Mouse (Mus musculus): ENCODE data around the gene Lbhd2. TPM values are rescaled to one million over a fixed set of nuclear protein-coding genes. Genes with fewer than 3 reads are reported as not detected.

Lbhd2 gene
- polyA plus RNA-seq, 1 experiment: 0.72 TPM

DNA sequence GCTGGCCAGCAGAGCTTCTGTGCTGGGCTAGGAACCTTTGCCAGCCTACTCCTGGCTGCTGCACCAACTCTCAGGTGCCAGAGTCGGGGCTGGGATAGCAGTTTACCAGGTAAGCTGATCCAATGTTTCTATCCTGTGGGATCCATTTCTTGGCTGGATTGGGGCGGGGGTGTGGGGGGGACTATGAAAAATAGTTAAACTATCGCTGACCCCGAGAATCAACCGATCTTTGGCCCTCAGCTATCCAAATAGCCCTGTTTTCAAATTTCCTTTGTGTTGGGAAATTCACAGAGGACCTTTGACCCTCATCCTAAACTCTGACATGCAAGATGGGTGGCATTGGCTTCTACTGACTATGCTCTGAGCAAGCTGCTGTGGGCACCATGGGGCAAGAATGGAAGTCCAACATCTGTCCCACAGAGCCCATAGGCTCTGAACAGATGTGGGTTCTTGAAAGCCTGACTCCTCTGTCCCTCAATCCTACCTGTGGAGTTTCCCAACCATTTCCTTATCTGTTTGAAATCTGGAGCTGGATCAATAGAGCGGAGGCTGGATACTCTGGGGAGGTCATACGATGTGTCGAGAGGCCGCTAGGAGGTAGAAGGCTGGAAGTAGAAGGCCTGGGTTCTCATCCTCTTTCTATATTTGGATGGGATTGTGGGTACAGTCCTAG, 34.2 kb downstream of the Lbhd2 start:
- TF ChIP-seq POLR2A (IDR thresholded peaks at IDR 0.05; ENCODE audit: control insufficient read depth, low read depth, low read length) (no peak), CTCF (IDR thresholded peaks at IDR 0.05; ENCODE audit: control insufficient read depth, insufficient read depth, insufficient replicate concordance, low read depth, low read length) (no peak)
- Histone ChIP-seq H3K4me1 (ENCODE audit: control insufficient read depth, insufficient read depth, low read length) (peaks cover 4% of the 10 kb centered on the region; the same call in 1 of the 2 replicates), H3K4me3 (ENCODE audit: control insufficient read depth, low read depth, low read length) (peak overlapping the region; percentile 77), H3K27me3 (ENCODE audit: control insufficient read depth, insufficient read depth, low read length) (no peaks in the 10 kb centered on the region), H3K36me3 (ENCODE audit: control insufficient read depth, insufficient read depth, low read length) (no peaks in the 10 kb centered on the region), H3K27ac (ENCODE audit: control insufficient read depth, insufficient read depth, low read depth, low read length) (no peak overlapping the region)

DNA sequence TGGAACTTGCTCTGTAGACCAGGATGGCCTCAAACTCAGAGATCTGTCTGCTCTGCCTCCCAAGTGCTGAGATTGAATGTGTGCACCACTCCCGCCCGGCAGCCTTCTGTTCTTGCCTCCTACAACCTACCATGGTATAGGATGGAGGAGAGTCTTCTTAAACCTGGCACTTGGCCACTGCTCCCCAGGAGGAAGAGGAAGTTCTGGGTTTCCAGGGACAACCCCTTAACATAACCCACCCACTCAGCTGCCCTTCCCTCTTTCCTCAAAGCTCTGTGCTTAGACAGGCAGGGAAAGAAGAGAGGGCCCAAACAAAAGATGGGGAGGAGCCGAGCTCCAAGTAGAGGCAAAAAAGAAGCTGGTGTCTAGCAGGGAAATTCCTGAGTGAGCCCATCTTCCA, 34.9 kb downstream of the Lbhd2 start:
- no peaks in the 10 kb centered on the region for H3K36me3 ChIP-seq (ENCODE audit: control insufficient read depth, insufficient read depth, low read length)
- no peak for TF ChIP-seq POLR2A (IDR thresholded peaks at IDR 0.05; ENCODE audit: control insufficient read depth, low read depth, low read length)
- no peak for TF ChIP-seq CTCF (IDR thresholded peaks at IDR 0.05; ENCODE audit: control insufficient read depth, insufficient read depth, insufficient replicate concordance, low read depth, low read length)
- H3K4me3 ChIP-seq (ENCODE audit: control insufficient read depth, low read depth, low read length): peak overlapping the region; percentile 77
- H3K4me1 ChIP-seq (ENCODE audit: control insufficient read depth, insufficient read depth, low read length): peaks cover 4% of the 10 kb centered on the region; the same call in 1 of the 2 replicates
- H3K27ac ChIP-seq (ENCODE audit: control insufficient read depth, insufficient read depth, low read depth, low read length): peak overlapping the region; percentile 5; the same call in 1 of the 2 replicates
- H3K27me3 ChIP-seq (ENCODE audit: control insufficient read depth, insufficient read depth, low read length): no peaks in the 10 kb centered on the region

DNA sequence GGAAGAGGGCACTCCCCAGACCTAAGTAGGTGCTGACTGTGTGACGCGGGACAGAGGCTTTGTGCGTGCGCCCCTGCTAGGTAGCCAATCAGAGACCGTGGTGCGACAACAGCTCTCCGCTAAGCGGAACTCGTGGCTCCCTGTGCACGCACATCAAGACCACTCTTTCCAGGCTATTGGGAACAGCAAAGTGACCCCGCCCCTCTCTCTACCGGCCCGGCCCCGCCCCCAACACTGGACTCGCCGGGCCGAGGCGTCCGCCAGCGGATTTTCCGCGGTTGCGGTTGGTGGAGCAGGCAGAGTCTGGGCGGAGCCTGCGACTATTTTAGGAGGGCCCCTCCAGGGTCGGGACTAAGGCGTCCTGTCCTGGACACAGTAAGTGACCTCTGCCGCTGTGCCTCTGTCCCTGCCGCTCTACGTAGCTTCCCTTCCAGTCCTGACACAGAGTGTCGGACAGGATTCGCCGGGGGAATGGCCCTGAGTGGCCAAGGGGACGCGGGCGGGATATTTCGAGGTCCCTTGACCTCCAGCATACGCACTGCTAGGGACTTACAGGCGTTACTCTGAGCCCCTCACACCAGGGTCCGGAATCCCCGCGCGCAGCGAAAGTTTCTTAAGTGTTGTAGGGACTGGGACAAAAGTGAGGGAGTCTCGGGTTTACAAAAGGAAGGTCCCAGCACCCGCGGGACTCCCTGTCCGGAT, 35.9 kb downstream of the Lbhd2 start, which contains the start of gene Tnfaip2:
Gene Tnfaip2, plus strand, starts transcription at position 161 of the 702 bp plus-strand sequence.
- Histone ChIP-seq H3K27me3 (ENCODE audit: control insufficient read depth, insufficient read depth, low read length) (no peaks in the 10 kb centered on the region), H3K27ac (ENCODE audit: control insufficient read depth, insufficient read depth, low read depth, low read length) (peak within 1 kb of the TSS; percentile 73), H3K4me3 (ENCODE audit: control insufficient read depth, low read depth, low read length) (peak within 1 kb of the TSS; percentile 77), H3K4me1 (ENCODE audit: control insufficient read depth, insufficient read depth, low read length) (peaks cover 4% of the 10 kb centered on the region; the same call in 1 of the 2 replicates), H3K36me3 (ENCODE audit: control insufficient read depth, insufficient read depth, low read length) (no peaks in the 10 kb centered on the region)
- no peak for TF ChIP-seq CTCF (IDR thresholded peaks at IDR 0.05; ENCODE audit: control insufficient read depth, insufficient read depth, insufficient replicate concordance, low read depth, low read length)
- TF ChIP-seq POLR2A (IDR thresholded peaks at IDR 0.05; ENCODE audit: control insufficient read depth, low read depth, low read length): peak; percentile 93; the same call in 1 of the 2 replicates

DNA sequence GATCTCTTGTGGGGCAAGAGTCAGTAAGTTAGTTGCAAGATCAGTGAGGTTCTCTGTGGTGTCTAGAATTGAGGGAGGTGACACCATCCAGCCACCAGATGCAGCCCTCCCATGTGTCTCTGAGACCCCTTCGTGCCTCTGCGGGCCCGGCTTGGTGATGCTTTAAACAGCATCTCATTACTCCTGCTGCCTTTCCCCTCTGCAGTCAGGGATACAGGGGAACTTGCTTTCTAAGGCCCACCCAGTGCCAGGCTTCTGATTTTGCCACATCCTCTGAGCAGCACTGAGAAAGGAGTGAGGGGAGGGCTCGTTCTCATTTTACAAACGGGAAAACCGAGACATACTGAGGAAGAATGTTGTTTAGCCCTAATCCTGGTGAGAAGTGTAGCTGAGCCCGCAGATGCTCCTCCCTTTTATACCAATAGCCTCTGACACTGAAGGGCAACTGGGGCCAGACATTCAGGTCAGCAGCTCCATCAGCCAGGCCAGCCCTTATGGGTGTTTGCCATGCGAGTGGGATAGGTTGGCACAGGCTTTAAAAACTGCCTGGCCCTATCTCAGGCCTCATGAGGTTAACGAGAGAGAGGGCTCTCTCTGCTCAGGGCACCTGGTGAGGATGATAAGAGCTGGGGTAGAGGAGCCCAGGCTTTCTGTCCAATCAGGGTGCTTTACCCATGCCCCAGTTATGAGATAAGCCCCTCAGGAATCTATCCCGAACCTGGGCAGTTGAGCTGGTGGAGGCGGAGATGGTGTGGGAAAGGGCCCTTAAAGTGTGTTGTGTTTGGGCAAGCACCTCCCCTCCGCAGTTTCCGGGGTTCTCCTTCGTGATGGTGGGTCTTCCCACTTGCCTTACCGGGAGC, 36.6 kb downstream of the Lbhd2 start:
- no peak overlapping the region for H3K27ac ChIP-seq (ENCODE audit: control insufficient read depth, insufficient read depth, low read depth, low read length)
- H3K4me1 ChIP-seq (ENCODE audit: control insufficient read depth, insufficient read depth, low read length): peaks cover 4% of the 10 kb centered on the region; the same call in 1 of the 2 replicates
- TF ChIP-seq CTCF (IDR thresholded peaks at IDR 0.05; ENCODE audit: control insufficient read depth, insufficient read depth, insufficient replicate concordance, low read depth, low read length) (no peak), POLR2A (IDR thresholded peaks at IDR 0.05; ENCODE audit: control insufficient read depth, low read depth, low read length) (no peak)
- peak overlapping the region; percentile 77 for H3K4me3 ChIP-seq (ENCODE audit: control insufficient read depth, low read depth, low read length)
- no peaks in the 10 kb centered on the region for H3K36me3 ChIP-seq (ENCODE audit: control insufficient read depth, insufficient read depth, low read length)
- no peaks in the 10 kb centered on the region for H3K27me3 ChIP-seq (ENCODE audit: control insufficient read depth, insufficient read depth, low read length)

DNA sequence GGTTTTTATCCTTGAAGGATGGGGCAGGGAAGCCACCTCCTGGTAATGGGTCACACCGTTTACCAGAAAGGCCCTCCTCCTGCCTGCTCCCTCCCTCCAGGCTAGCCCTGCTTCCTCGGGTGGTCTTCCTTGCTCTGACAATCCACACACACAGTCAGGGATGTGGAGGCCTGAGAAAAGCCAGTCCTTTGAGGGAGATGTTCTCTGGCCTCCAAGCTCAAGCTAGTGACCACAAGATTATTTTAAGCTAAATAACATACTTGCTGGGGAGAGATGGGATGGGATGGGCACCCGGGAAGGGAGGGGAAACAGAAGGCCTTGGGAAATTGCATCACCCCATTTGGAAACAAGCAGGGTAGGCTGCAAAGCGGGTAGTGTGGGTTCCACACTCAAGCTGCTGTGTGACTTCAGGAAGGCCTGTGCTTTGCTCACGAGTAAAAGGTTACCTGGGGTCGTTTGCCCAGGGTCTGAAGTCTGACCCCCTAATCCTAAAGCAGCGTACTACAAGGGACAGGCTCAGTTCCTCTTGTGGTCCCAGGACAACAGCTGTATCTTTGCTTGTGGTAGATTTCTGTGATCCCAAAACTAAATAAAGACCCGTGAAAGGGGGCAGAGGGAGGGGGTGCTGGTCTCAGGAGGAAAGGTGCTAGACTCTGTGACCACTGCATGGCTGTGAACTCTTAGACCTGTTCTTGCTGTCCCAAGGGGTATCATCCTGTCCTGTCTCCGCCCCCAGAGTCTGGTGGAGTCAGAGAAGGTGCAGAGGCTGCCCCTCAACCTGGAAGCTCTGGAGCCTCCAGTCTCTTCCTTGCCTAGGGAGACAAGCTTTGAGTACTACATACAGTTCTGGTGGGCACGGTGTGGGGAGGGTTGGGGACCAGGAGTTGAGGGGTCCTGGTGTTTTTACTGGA, 37.6 kb downstream of the Lbhd2 start:
- no peak for TF ChIP-seq CTCF (IDR thresholded peaks at IDR 0.05; ENCODE audit: control insufficient read depth, insufficient read depth, insufficient replicate concordance, low read depth, low read length)
- TF ChIP-seq POLR2A (IDR thresholded peaks at IDR 0.05; ENCODE audit: control insufficient read depth, low read depth, low read length): no peak
- no peaks in the 10 kb centered on the region for H3K27me3 ChIP-seq (ENCODE audit: control insufficient read depth, insufficient read depth, low read length)
- H3K4me1 ChIP-seq (ENCODE audit: control insufficient read depth, insufficient read depth, low read length): peaks cover 4% of the 10 kb centered on the region; the same call in 1 of the 2 replicates
- H3K27ac ChIP-seq (ENCODE audit: control insufficient read depth, insufficient read depth, low read depth, low read length): no peak overlapping the region
- H3K36me3 ChIP-seq (ENCODE audit: control insufficient read depth, insufficient read depth, low read length): no peaks in the 10 kb centered on the region
- H3K4me3 ChIP-seq (ENCODE audit: control insufficient read depth, low read depth, low read length): peak overlapping the region; percentile 77

DNA sequence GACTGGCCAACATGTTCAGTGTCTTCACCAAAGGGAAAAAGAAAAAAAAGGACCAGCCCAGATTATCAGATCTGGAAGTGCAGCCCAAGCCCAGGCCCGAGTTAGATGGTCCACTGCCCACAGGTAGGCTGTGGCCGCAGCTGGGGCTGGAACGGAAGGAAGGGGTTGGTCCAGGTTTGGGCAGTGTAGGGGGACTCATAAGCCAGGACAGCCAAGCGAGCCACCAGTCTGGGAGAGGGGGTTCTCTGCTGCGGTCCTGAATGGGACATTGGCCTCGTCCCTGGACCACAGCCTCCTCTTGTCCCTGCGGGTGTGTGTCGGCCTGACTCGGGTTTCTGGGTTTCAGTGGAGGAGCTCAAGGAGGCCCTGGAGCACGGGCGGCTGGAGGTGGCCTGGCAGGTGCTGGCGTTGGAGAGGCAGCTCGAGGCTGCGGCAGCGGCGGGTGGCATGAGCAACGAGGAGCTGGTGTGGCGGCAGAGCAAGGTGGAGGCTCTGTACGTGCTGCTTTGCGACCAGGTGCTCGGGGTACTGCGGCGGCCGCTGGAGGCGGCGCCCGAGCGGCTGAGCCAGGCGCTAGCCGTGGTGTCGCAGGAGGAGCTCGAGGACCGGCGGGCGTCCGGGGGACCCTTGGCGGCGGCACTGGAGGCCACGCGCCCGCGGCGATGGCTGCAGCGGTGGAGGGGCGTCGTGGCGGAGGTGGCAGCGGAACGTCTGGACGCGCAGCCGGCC, 38.7 kb downstream of the Lbhd2 start:
- H3K4me1 ChIP-seq (ENCODE audit: control insufficient read depth, insufficient read depth, low read length): peaks cover 4% of the 10 kb centered on the region; the same call in 1 of the 2 replicates
- H3K4me3 ChIP-seq (ENCODE audit: control insufficient read depth, low read depth, low read length): peak overlapping the region; percentile 77
- no peaks in the 10 kb centered on the region for H3K27me3 ChIP-seq (ENCODE audit: control insufficient read depth, insufficient read depth, low read length)
- H3K27ac ChIP-seq (ENCODE audit: control insufficient read depth, insufficient read depth, low read depth, low read length): no peak overlapping the region
- no peaks in the 10 kb centered on the region for H3K36me3 ChIP-seq (ENCODE audit: control insufficient read depth, insufficient read depth, low read length)
- TF ChIP-seq POLR2A (IDR thresholded peaks at IDR 0.05; ENCODE audit: control insufficient read depth, low read depth, low read length) (no peak), CTCF (IDR thresholded peaks at IDR 0.05; ENCODE audit: control insufficient read depth, insufficient read depth, insufficient replicate concordance, low read depth, low read length) (no peak)
